Mouse (Mus musculus) layer of hippocampus, adult 9-10 months (tissue): ENCODE results near the gene Sva.

ENCODE experiments used
- DNase-seq: peaks from one replicate; pipeline ENCODE4 v3.0.0; 2022; ENCODE audit warnings: low spot score

Gene Sva

GRCm38 (mm10) chr6:42038094-42038493, at the start of gene Sva:
Sva (plus strand) TSS chr6:42038394.
- DNase-seq: no peak
